Mouse (Mus musculus) liver, embryonic 11.5 days (tissue): ENCODE data around the gene Reep1. TPM values are rescaled to one million over a fixed set of nuclear protein-coding genes. Genes with fewer than 3 reads are reported as not detected.

Source experiments
- ATAC-seq: fragments of 200-750 bp; cut with Nextera tagmentation; replicated peaks from 2 replicates; pipeline ENCODE4 v1.8.0; 2017; ENCODE audit warnings: moderate number of reproducible peaks, mild to moderate bottlenecking, moderate TSS enrichment, moderate library complexity; ENCODE audit not compliant: low FRiP score
- DNase-seq: peaks from one replicate; pipeline ENCODE4 v3.0.0-alpha.2; 2017; ENCODE audit warnings: low spot score
- H3K27ac ChIP-seq: fragments of 300-500 bp; sonication (generic); 2 replicates; pipeline ENCODE4 v1.5.1; 2014; ENCODE audit warnings: mild to moderate bottlenecking, low read depth, low read length, control low read depth
- H3K27me3 ChIP-seq: fragments of 300-500 bp; sonication (generic); replicated peaks from 2 replicates; pipeline ENCODE4 v1.6.1; 2014; ENCODE audit warnings: low read length, mixed read lengths; ENCODE audit not compliant: control insufficient read depth, insufficient read depth
- H3K36me3 ChIP-seq: fragments of 300-500 bp; sonication (generic); 2 replicates; pipeline ENCODE4 v1.6.1; 2014; ENCODE audit warnings: mild to moderate bottlenecking, low read length, moderate library complexity, mixed read lengths; ENCODE audit not compliant: control insufficient read depth, insufficient read depth
- H3K4me1 ChIP-seq: fragments of 300-500 bp; sonication (generic); replicated peaks from 2 replicates; pipeline ENCODE4 v1.6.1; 2014; ENCODE audit warnings: low read length, mixed read lengths; ENCODE audit not compliant: control insufficient read depth, insufficient read depth
- H3K4me2 ChIP-seq: fragments of 300-500 bp; sonication (generic); 2 replicates; pipeline ENCODE4 v1.6.1; 2014; ENCODE audit warnings: mild to moderate bottlenecking, control low read depth, moderate library complexity
- H3K4me3 ChIP-seq: fragments of 300-500 bp; sonication (generic); 2 replicates; pipeline ENCODE4 v1.5.1; 2014; ENCODE audit warnings: low read depth, low read length, control low read depth
- H3K9ac ChIP-seq: fragments of 300-500 bp; sonication (generic); 2 replicates; pipeline ENCODE4 v1.6.1; 2014; ENCODE audit warnings: low read depth, low read length, control low read depth
- H3K9me3 ChIP-seq: fragments of 300-500 bp; sonication (generic); 2 replicates; pipeline ENCODE4 v1.6.1; 2016; ENCODE audit warnings: low read length, inconsistent platforms, mixed read lengths; ENCODE audit not compliant: control insufficient read depth
- WGBS: fragments of 180-500 bp; shearing (Covaris S2); extraction: QIAGEN DNeasy Blood & Tissue Kit; methylation state at CpG from one replicate; pipeline ENCODE4 v1.1.7; 2014; 5-methylcytosine and 5-hydroxymethylcytosine counted together
- polyA plus RNA-seq: library from polyadenylated mRNA; unstranded; fragments of >200 nt; fragmentation: Nextera tagmentation; extraction: Ambion mirVana; gene quantifications from 2 replicates; pipeline ENCODE4 v1.2.1, GENCODE M21; 2014

Gene Reep1
- polyA plus RNA-seq, 1 experiment from 2014 or later: 11.1 TPM

DNA sequence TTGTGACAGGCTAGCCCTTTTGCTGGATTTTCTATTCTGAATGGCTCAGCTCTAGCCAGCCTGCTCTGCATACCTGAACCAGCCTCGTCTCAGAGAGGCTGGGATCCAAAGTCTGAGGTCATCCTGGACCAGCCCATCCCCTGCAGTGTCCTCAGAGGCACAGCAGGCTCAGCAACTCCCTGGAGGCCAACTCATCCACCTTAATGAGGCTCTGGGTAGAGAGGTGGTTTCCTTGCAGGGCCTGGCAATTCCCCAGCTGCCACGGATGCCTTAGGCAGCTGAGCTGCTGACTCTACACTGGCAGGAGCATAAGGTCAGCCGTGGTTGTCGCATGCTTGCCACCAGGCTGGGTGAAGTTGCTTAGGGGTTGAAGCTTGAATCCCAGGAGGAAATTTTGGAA is 16.2 kb downstream of the Reep1 start:
- WGBS: 53% methylated on average over 4 of the region's 4 CpGs
- DNase-seq: no peak

DNA sequence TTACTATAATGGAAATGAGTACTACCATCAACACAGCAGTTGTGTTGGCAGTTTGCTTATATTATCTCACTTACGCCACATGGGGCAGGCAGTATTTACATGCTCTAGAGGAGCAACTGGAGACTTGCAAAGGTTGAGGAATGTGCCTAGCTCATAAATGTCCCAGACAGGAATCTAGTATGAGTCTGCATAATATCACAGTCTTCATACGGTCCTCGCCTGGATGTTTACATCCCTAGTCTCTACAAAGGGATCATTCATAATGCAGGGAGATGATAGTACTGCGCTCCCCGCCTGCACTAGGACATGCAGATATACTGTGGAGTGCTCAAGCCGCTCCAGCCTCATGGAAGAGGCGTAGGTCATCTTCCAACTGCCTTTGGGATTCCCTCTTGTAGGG is 19.3 kb downstream of the Reep1 start:
- ATAC-seq (no peak), DNase-seq (no peak)
- H3K4me3 ChIP-seq: no peak overlapping the region
- no peaks in the 10 kb centered on the region for H3K27me3 ChIP-seq
- no peaks in the 10 kb centered on the region for H3K4me1 ChIP-seq
- H3K27ac ChIP-seq: no peak overlapping the region
- no peaks in the 10 kb centered on the region for H3K36me3 ChIP-seq
- WGBS: 82% methylated on average over 7 of the region's 7 CpGs
- no peak overlapping the region for H3K9ac ChIP-seq
- no peak overlapping the region for H3K4me2 ChIP-seq
- no peaks in the 10 kb centered on the region for H3K9me3 ChIP-seq

More for the DNA sequence above, 16.2 kb downstream of the Reep1 start:
- H3K27me3 ChIP-seq: no peaks in the 10 kb centered on the region
- no peak overlapping the region for H3K27ac ChIP-seq
- H3K4me3 ChIP-seq: no peak overlapping the region
- H3K4me1 ChIP-seq: peaks cover 5% of the 10 kb centered on the region
- no peaks in the 10 kb centered on the region for H3K9me3 ChIP-seq
- no peak overlapping the region for H3K4me2 ChIP-seq
- H3K9ac ChIP-seq: no peak overlapping the region
- H3K36me3 ChIP-seq: no peaks in the 10 kb centered on the region
- no peak for ATAC-seq

DNA sequence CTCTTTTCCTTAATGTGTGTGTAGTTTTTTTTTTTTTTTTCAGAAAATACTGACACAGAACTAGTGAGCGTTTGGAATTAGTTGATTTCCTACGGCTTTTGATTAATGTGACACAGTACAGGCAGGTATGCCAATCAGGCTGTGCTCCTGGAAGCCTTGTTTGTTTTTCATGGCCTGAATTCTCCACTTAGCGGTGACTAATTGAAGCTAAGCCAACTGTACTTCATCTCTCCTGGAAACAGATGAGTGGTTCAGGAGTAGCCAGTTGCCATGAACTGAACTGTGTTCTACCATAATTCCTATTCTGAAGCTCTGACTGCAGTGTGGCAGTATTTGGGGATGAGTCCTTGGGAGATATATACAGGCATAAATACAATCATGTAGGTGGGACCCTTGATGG is 20.9 kb downstream of the Reep1 start:
- Histone ChIP-seq H3K4me2 (no peak overlapping the region), H3K9ac (no peak overlapping the region), H3K27ac (no peak overlapping the region), H3K4me3 (no peak overlapping the region), H3K9me3 (no peaks in the 10 kb centered on the region), H3K4me1 (no peaks in the 10 kb centered on the region), H3K36me3 (no peaks in the 10 kb centered on the region), H3K27me3 (no peaks in the 10 kb centered on the region)
- WGBS: 80% methylated on average over 3 of the region's 3 CpGs
- no peak for DNase-seq
- no peak for ATAC-seq

DNA sequence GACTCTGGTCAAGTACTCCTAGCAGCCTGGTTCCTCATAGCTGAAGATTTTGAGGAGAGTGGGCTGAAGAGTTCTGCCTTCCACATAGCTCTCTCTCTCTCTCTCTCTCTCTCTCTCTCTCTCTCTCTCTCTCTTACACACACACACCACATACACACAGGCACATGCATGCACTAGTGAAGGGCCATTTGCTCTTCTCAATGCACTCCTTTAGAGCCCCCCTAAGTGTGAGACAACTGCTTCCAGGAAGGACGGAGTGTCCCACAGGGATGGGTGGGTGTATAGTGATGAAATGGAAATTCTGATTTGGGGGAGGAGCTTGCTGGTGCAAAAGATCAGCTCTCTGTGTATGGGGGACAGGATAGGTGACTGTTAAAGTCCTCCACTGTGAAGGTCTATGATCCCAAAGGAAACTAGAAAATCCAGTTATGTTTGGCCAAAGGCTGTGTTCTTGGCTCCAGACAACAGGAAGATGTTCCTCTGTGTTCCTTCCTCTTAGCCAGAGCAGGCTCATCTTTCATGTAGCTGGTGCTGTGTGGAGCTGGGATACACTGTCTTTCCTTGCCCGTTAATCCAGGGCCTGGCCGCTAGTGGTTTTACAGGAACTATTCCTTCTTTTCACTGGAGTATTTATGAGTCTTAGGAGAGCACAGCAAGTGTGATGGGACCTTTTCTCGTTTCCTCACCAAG is 27.7 kb downstream of the Reep1 start:
- Histone ChIP-seq H3K4me1 (peaks cover 13% of the 10 kb centered on the region), H3K9ac (no peak overlapping the region), H3K4me3 (no peak overlapping the region), H3K36me3 (no peaks in the 10 kb centered on the region), H3K27ac (0 out of 2 replicates have a peak overlapping the region, but pooled peaks have one; percentile 50), H3K27me3 (no peaks in the 10 kb centered on the region), H3K9me3 (no peaks in the 10 kb centered on the region), H3K4me2 (no peak overlapping the region)
- DNase-seq (no peak), ATAC-seq (no peak)
- WGBS: 45% methylated on average over 4 of the region's 4 CpGs

DNA sequence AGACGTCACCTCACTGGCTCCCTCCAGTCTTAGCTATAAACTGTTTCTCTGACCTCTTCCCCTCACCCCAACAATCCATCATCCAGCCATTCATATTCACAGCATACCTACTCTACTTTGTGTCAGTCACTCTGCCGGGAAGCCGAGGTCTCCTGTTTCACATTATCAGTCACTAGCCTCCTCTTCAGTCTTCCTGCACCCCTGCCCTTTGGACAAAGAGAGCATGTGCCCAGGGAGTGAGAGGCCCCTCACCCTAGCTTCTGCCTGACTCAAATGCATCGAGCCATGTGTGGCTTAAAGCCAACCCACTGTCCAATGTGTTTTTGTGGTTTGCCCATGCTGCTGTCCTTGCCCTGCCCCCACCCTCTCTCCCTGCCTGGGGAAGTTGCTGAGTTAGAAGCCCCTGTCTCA is 28.2 kb downstream of the Reep1 start:
- ATAC-seq (peak; percentile 50; the same call in 1 of the 2 replicates), DNase-seq (no peak)
- Histone ChIP-seq H3K9ac (no peak overlapping the region), H3K4me2 (no peak overlapping the region), H3K27ac (0 out of 2 replicates have a peak overlapping the region, but pooled peaks have one; percentile 50), H3K4me1 (peaks cover 13% of the 10 kb centered on the region), H3K36me3 (no peaks in the 10 kb centered on the region), H3K4me3 (no peak overlapping the region), H3K9me3 (no peaks in the 10 kb centered on the region), H3K27me3 (no peaks in the 10 kb centered on the region)
- 19% methylated on average over 4 of the region's 4 CpGs for WGBS

GRCm38 (mm10) chr6:71736101-71736500 is 28.7 kb downstream of the Reep1 start:
- Histone ChIP-seq H3K4me2 (no peak overlapping the region), H3K9me3 (no peaks in the 10 kb centered on the region), H3K36me3 (no peaks in the 10 kb centered on the region), H3K27me3 (no peaks in the 10 kb centered on the region), H3K4me3 (no peak overlapping the region), H3K9ac (no peak overlapping the region), H3K27ac (no peak overlapping the region; the same call in 1 of the 2 replicates), H3K4me1 (peaks cover 13% of the 10 kb centered on the region)
- WGBS: 72% methylated on average over 5 of the region's 5 CpGs
- DNase-seq (no peak), ATAC-seq (no peak)

DNA sequence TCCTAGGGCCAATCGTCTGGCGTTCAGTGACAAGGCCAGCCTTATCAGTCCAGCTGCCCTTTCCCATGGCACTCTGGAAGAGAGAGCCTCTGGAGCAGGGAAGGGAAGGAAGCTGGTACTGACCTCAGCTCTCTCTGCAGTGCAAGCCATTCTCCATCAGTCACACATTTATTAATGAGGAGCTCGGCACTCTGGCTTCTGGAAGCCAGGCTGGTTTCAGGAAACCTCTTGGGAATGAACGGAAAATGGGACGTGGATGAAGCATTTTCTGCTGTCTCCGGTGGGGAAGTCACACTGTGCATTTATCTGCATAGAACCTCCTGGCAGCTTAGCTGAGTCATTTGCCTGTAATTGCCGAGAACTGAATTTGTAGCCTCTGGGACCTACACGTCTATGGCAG is 29.8 kb downstream of the Reep1 start:
- 48% methylated on average over 8 of the region's 8 CpGs for WGBS
- DNase-seq (no peak), ATAC-seq (peak; percentile 50; the same call in 1 of the 2 replicates)
- Histone ChIP-seq H3K36me3 (no peaks in the 10 kb centered on the region), H3K4me3 (no peak overlapping the region), H3K9ac (no peak overlapping the region), H3K27ac (peak overlapping the region; percentile 15; the same call in 1 of the 2 replicates), H3K27me3 (no peaks in the 10 kb centered on the region), H3K4me1 (peaks cover 13% of the 10 kb centered on the region), H3K4me2 (no peak overlapping the region), H3K9me3 (no peaks in the 10 kb centered on the region)

GRCm38 (mm10) chr6:71738611-71739010 is 31.2 kb downstream of the Reep1 start:
- no peaks in the 10 kb centered on the region for H3K36me3 ChIP-seq
- H3K4me1 ChIP-seq: peaks cover 13% of the 10 kb centered on the region
- DNase-seq: no peak
- no peak for ATAC-seq
- no peaks in the 10 kb centered on the region for H3K9me3 ChIP-seq
- H3K9ac ChIP-seq: no peak overlapping the region
- H3K4me2 ChIP-seq: no peak overlapping the region
- H3K4me3 ChIP-seq: no peak overlapping the region
- WGBS: 67% methylated on average over 4 of the region's 4 CpGs
- H3K27me3 ChIP-seq: no peaks in the 10 kb centered on the region
- H3K27ac ChIP-seq: no peak overlapping the region

- no peak for DNase-seq
- no peak overlapping the region for H3K27ac ChIP-seq
- H3K4me3 ChIP-seq: no peak overlapping the region
- H3K9ac ChIP-seq: no peak overlapping the region
- H3K9me3 ChIP-seq: no peaks in the 10 kb centered on the region
- ATAC-seq: no peak
- H3K4me2 ChIP-seq: no peak overlapping the region
- peaks cover 6% of the 10 kb centered on the region for H3K4me1 ChIP-seq
- H3K27me3 ChIP-seq: no peaks in the 10 kb centered on the region
- no peaks in the 10 kb centered on the region for H3K36me3 ChIP-seq
- WGBS: 71% methylated on average over 13 of the region's 13 CpGs
Measured at GRCm38 (mm10) chr6:71740921-71741320, 33.6 kb downstream of the Reep1 start.
